Mouse (Mus musculus) ovary, postnatal 10 days (tissue): ENCODE data around the gene Sfn.
A peak's percentile ranks its signal among the peaks of the same experiment; 100 is the strongest.

Experiments
- DNase-seq: peaks from one replicate; pipeline ENCODE4 v3.0.0; 2022; ENCODE audit warnings: low spot score

Sfn gene

DNA sequence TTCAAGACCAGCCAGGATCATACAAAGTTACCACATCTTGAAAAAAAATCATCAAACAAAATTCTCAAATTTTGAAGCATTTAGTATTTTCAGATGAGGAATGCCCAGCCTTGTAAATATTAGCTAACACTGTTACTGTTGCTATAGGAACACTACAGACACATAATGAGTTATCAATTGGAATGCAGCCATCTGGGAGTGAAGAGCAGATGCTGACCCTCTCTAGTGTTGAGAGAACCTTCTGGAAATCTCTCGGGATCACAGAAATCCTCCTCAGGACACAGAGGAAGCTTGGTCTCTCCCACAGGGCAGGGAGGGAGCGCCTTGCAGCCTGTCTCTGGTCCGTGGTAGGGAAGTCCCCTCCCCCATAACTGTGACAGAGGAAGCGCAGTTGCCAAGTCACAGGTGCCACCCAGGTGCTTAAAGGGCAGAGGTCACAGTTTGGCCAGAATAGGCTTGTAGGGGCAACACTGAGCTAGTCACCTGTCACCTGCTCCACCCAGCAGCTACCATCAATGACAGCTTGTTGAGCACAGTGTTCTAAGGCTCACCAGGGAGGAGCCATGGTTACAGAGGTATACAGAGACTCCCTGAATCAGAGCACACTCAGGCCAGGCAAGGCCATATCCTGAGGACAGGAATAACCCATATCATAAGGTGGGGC lies 17.6 kb upstream of the Sfn start:
- no peak for DNase-seq

DNA sequence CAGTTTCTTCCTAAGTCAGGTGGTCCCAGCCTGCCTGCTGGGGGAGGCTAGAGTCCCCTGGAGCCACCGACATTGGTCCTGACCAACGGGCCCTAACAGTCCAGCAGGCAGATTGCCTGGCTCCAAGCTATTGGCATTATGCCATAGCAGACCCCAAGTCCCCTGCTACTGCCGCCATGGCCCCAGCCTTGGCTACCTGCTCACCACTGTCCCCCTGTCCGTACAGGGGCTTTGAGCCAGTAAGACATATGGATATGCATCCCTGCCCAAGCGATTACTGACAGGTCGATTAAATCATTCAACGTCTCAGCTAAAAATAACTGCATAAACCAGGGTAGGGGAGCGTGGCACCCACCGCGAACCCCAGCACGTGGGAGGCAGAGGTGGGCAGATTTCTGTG lies 16.0 kb upstream of the Sfn start:
- no peak for DNase-seq

DNA sequence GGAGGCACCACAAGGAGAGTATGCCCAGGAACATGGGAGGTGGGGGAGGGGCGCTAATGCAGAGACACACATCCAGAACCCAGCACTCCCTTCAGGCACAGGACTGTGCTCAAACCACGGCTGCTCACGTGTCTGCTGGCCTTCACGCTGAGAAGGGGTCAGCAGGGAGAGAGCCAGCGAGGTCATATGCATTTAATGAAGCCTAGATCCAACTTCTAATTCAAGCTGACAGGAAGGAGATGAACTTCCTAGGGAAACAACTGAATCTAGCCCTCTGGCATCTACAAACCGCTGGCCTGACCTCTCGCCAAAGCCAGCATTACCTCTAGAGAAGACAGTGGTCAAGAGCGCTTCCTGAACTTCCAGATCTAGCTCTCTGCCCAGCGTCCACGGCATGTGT lies 13.4 kb upstream of the Sfn start:
- no peak for DNase-seq

DNA sequence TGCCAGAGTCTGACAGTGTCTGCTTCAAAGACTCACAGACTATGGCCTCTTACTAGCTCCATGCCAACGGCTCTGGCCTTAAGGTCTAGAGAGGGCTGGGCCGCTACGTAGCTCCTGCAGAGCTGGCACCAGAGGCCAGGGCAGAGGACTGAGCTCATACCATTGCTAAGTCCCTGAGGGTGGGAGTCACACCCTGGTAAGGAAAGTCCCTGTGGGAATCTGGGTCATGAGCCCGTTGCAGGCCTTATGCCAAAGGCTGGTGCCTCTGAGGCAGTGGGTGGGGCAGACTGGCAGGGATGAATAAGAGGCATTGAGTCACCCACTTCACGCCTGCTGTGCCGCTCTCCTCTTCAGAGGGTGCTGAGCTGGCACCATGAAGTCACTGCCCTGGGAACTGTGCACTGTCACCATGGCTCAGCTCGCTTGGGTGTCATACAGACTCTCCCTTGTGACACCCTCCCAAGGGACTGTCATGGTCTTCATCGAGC lies 12.3 kb upstream of the Sfn start:
- no peak for DNase-seq

DNA sequence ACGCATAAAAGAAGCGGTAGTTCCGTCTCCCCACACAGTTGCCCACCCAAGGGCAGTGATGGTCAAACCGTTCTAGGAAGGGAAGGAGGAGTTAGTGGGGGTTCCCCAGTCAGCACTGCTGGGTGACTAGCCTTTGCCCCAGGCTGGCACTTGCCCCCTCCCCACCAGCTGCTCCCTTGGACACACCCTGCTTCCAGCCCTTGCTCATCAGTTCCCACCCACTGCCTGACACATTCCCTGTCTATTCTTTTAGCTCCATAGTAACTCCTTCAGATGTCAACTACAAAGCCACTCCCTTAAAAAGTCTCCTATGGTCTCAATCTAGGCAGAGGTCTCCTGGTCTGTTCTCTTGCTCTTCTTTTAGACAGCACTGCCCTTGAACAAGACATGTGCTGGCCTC lies 11.9 kb upstream of the Sfn start:
- DNase-seq, result no peak

DNA sequence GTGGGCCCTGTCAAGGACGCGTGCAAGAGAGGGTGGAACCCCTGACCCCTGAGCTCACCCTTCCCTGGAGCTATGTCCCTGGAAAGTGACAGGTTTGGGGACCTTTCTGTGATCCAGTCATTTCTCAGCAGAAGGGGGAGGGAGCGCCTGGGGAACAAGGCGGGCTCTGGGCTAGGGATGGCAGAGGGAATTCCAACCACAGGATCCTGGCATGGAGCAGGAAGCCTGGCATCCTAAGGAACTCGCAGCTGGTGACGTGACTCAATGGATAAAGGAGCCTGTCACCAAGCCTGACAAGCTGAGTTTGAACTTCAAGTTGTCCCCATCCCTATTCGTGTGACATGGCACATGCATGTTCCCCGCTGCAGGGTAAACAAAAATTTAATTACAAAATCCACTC lies 11.1 kb upstream of the Sfn start:
- DNase-seq, result no peak

DNA sequence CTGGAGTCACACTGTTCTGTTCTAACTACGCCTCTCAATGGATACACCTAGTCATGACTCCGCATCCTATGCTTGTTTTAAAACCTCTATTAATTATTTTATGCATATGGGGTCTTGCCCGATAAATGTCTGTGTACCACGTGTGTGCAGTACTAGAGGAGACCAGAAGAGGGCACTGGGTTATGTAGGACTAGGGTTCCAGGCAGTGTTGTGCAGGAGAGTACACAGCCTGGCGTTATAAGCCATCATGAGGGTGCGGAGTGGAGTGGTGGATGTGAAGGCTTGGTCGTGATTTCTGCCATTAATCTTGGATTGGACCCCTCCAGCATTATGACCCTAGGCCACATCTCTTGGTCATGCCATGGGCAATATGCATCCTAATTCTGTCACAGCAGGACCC lies 10.4 kb upstream of the Sfn start:
- DNase-seq, result no peak

DNA sequence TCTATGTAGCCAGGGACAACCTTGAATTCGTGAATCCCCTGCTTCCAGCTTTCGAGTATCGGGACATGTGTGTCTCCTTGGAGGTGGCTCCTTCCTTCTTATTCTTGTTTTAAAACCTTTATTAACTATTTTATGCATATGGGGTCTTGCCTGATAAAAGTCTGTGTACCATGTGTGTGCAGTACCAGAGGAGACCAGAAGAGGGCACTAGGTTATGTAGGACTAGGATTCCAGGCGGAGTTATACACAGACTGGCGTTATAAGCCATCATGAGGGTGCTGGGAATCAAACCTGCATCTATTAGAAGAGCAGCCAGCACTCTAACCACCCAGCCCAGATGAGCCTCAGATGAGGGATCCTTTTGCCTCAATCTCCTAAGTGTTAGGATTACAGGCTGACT lies 9.8 kb upstream of the Sfn start:
- no peak for DNase-seq

DNA sequence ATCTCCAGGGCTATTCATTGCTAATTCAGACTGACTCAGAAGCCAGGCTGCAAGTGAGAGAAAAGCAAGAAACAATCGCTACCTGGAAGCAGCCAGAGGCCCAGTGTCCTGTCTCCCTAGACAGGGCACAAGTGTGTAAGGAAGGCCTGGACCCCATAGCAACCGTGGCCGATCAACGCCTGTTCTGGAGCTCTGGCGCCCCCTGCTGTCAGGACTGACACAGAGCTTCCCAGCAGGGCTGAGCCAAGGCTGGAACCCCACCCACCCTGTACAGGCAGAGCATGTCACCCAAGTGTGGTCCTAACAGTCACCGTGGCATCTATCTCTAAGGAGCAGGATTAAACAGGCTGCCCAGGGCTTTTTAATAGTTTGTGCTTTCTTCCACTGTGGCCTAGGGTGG lies 7.8 kb upstream of the Sfn start:
- peak; percentile 59 for DNase-seq

DNA sequence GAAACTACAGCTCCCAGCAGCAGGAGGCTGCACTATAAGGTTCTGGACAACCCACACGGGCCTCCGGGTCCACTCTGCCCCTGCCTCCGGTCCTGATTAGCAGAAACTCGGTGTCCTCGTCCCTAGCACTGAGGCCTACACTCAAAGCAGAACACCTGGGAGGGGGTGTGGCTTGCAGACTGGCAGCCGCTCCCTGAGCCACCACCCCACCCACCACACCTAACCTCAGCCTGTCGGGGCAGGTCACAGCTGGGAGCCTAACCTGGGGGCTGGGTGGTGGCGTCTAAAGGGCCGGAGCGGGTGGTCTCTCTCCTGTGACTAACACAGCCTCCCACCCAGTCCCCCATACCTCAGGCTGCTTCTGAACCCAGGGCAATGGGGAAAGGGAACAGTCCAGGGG lies 5.3 kb upstream of the Sfn start:
- DNase-seq, result no peak

DNA sequence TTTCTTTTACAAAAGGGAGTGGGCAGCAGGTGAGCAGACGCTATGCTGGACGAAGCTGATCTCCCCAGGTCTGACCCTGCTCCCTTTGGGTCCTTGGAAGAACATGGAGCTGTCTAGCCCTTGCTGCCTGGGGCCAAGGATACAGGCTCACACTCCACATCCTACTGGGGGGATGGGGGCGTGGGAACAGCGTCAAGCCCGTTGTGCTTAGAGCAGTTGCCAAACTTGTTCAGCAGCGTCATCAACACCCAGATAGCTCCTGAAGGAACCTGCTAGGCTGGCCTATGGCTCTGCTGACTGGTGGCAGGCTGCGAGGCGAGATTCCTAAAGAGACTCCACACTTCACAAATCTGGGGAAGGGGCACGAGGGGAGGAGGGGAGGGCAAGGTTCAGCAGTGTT lies 3.4 kb upstream of the Sfn start:
- DNase-seq, result no peak

DNA sequence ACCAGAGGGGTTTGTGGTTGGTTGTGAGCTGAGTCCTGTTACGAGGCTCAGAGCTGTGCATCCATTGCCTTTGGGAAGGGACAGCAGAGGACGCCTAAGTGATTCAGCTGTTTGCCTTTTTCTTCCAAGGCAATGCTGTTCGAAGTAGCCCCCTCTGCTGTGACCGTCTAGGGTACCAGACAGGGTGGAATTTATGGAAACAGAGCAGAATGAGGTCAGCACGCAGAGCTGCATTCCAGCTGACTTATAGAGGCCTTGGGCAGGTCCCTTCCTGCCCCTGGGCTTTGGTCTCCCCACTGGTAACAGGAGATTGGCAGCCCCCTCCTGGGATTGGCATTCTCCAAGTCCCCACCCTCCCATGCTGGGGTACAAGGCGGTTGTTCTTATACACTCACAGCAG lies 2.9 kb upstream of the Sfn start:
- no peak for DNase-seq

DNA sequence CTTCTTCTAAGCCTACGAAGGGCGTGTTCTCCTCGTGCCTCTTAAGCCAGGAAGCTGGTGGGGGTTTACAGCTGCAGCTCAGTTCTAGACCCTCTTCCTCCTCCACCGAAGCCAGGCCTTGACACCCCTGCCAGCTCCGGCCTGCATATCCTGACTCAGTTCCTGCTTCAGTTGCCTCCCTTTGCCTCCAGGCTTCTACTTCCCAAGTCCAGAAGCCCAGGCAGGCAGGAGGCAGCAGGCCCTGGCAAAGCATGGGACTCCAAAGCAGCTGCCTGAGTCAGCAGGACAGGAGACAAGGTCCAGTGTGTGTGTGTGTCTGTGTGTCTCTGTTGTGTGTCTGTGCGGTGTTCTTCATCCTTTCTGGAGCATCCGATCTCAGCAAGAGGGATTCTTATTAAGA lies 2.2 kb upstream of the Sfn start:
- DNase-seq, result no peak

DNA sequence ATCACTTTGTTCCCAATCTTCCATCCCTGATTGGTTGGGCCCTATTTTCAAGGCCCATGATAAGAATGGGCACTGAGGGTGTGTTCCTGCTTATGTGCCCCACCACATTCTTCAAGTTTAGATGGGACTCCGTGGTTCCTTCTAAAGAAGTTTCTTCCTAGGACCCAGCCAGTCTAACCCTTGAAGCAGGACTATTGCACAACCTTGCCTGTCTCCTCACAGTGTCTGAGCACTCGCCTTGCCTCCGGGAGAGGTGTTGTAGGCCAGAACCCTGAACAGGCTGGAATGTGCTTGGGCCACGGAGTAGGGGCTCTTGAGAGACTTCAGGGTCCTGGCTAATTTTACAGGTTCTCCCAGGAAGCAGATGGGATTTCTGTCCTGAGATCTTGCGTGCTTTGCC lies 1.1 kb upstream of the Sfn start:
- DNase-seq, result no peak

DNA sequence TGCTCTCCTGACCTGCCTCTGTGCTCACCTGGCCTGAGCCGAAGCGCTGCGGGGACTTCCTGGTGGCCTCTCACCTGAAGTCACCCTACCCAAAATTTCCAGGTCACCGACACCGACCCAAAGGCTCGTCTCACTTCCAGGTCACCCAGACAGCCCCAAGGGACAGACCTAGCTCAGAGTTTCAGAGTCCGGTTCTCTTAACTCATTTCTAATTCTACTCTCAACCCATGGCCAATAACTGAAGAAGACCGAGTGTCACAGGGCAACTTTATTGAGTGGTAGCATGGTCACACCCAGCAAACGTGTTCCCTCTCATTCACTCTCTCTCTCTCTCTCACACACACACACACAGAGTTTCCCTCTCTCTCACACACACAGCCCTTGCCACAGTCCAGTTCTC lies 1.7 kb downstream of the Sfn start:
- DNase-seq, result no peak

DNA sequence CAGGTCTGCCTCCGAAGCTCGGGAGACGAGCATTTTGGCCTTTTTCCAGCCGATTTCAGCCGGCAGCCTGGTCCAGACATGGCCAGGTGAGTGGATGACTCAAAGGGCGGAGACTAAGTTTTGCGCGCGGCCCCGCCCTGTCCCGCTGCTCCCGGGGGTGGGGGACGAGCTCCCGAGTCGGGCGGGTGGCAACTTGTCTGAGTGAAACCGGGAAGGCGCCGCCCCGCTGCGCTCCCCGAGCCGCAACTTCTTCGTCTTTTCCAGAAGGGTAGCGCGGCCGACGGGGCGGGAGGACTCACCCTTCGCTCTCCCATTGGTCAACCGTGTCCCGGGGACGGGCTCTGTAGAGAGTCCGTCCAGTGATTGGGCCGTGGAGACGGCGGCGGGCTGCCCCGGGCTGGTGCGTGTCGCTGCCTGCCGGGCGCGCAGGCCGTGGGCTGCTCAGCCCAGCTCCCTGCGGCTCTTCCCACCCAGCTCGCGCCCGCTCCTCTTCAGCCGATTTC lies 2.3 kb downstream of the Sfn start:
- peak; percentile 60 for DNase-seq

DNA sequence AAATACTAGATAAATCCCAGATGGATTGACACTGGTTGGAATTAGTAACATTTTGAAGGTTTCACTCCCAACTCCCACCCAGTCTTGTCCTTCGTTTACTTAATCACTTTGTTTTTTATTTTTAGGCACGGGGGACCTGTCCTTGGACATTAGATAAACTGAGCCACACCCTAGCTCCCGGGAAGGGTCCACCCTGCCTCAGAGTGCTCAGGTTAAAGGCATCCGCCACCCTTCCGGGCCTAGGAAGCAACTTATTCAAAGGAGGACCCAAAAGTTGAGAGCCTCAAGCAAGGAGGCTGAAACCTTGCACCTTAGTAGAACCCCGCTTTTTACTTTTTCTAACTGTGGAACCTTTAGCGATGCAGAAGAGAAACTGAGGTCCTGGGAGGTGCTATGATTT lies 2.9 kb downstream of the Sfn start:
- DNase-seq, result no peak

DNA sequence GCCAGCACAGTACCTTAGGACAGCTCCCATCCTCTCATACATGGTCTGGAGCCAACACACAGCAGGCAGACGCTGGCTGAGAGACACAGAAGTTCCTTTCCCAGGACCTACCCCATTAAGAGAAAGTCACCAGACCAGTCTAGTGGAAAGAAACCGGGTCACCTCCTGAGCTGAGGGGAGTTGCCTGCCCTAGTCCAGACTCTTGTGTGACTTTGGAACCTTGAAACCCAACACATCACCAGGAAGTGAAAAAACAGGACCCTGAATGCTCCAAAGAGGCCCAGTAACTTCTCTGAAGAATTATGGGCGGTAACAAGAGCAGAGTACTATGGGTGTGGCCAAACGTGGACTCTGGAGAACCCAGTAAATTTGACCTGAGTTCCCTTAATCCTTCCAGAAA lies 3.4 kb downstream of the Sfn start:
- no peak for DNase-seq

DNA sequence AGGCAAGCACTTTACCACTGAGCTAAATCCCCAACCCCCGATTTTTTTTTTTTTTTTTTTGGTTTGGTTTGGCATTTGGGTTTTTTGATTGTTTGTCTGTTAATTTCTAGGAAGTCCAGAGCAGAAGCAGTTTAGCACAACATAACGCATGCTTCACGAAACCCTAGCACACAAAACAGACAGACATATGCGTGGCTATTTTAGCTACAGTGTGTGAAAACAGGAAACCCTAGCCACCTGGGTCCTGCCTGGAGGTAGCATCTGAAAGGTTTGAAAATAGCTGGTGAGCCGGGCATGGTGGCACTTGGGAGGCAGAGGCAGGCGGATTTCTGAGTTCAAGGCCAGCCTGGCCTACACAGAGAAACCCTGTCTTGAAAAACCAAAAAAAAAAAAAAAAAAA lies 5.9 kb downstream of the Sfn start:
- no peak for DNase-seq

DNA sequence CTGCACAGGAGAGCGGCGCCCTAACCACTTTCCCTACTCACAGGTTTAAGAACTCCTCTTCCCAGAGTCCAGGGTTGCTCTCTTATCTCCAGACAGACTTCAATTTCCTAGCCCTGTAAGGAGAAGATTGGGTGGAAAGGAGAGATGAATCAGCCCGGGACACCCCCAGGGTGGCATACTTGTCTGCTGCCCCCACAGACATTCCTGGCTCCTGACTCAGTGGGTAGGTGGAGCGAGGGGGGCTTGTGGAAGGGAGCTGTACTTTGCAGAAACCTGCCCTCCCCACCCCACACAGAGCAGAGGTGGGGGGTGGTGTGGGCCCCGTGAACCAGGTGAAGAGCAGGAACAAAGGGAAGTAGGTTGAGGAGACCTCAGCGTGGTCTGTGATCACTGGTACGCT lies 6.4 kb downstream of the Sfn start:
- DNase-seq, result no peak

DNA sequence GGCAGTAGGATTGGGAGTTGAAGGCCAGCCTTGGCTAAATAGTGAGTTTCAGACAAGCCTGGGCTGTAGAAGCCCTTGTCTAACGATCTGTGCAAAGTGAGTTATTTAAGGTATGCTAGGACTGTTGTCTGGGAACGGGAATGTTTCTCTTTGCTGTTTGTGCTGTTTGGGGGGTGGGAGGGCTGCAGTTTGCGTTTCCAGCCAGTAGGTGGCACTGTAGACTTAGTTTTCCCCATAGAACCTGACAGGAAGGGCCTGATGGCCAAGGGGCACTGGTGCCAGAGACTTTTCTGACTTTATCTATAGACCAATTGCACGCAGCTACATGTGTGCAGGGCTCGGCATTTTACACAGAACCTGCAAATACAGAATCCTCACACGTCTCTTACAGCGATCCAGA lies 9.4 kb downstream of the Sfn start:
- peak; percentile 22 for DNase-seq

DNA sequence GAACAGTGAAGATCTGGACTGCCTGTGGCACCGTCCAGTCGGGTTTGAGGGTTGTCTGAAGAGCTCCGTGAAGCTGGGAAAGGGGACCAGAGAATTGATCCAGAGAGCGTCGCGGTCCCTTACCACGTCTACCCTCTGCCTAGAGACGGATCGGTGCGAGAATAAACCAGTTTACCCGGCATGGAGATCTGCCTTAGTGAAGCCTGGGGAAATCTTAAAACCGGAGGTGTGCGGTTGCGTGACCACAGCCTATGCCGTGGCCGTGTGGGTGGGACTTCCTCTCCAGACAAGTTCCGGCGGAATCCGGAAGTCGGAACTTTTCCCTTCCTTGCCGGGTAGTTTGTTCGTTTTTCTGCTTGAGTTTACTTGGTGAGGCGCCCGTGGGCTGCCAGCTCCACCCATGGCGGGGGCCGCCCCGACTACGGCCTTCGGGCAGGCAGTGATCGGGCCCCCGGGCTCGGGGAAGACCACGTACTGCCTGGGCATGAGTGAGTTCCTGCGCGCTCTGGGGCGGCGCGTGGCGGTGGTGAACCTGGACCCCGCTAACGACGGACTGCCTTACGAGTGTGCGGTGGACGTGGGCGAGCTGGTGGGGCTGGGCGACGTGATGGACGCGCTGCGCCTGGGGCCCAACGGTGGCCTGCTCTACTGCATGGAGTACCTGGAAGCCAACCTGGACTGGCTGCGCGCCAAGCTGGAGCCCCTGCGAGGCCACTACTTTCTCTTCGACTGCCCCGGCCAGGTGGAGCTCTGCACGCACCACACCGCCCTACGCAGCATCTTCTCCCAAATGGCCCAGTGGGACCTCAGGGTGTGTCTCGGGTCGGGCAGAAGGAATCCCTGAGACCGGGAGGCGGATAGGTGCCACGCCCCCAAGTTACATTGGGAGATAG lies 17.7 kb downstream of the Sfn start, which contains the start of gene Gpn2:
Gene Gpn2, plus strand, starts transcription at position 304 of the 893 bp plus-strand sequence.
- peak; percentile 35 for DNase-seq

DNA sequence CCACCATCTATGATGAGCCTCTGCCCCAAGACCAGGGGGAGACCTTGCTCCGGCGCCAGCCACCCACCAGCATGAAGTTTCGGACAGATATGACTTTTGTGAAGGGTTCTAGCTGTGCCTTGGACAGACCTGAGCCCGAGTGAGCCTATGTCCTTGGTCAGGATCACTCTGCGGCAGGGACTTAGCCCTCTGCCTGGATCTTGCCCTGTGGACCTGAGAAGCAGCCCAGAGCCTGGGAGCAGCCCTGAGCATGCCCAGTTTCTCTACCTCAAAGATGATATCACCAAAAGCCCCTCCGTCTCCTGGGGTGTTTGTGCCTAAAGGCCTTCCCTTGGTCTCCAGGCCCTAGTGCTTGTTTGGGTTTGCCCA lies 18.3 kb downstream of the Sfn start:
- DNase-seq, result no peak

DNA sequence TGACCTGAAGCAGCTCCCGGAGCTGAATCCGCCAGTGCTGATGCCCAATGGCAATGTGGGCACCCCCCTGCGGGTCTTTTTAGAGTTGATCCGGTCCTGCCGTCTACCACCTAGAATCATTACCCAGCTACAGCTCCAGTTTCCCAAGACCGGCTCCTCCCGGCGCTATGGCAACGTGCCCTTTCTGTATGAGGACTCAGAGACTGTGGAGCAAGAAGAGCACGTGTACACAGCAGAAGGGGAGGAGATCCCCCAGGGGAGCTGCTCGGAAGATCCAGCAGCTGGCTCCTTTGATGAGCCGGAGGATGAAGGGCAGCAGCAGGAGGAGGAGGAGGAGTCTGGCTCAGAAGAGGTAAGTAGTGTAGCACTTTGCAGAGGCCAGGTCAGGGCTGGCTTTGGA lies 24.0 kb downstream of the Sfn start:
- DNase-seq, result no peak
